Mouse (Mus musculus) kidney, postnatal 25 days (tissue): Measurements from ENCODE around the gene Sord.
A peak's percentile ranks its signal among the peaks of the same experiment; 100 is the strongest.

ENCODE experiments used
- DNase-seq, 2 experiments: peaks; one replicate each; pipeline ENCODE4 v3.0.0; 2021; ENCODE audit warnings: mixed read lengths in 2 of 2

Gene Sord

DNA sequence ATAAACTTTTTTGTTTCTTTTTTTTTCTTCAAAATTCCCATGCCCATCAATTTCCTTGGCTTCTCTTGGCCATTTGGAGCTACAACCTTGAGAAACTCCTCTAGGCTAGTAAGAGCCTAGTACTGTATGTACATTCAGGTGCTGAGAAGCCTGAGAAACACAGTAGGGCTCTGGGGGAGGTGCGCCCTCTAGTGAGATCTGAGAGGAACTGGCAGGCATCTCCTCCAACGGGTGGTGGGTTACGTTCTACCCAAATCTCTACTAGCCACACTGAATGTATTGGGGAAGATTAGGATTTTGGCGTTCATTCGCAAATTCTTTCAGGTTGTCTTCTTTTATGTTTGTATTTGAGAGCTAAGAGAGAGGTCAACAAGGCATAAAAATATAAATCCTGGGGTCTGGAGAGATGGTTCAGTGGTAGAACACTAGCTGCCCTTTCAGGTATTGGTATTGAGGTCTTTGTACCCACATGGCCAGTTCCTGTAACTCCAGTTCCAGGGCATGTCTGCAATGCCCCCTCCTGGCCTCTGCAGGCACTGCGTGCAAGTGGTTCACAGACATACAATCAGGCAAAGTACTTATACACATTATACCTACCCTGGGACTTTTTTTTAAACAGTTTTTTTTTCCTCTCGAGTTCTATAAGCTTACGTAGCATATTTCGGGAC lies 68.2 kb downstream of the Sord start:
- DNase-seq = peak; percentile 74 to 77

DNA sequence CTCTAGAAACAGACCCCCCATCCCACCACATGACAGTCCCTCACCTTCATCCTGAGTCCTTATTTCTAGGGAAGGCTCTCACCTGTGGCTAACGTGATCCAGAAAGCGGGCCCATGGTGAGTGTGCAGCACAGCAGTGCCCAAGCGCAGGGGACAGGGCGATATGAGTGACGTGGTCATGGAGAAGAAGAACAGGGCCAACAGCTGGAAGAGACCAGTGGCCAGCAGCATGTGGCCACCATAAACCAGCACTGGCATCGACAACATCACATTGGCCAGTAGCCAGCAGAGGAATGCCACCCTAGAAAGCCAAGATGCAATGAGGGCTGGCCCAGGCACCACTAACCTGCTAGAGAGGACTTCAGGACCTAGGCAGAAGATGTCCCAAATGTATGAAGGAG lies 70.0 kb downstream of the Sord start:
- DNase-seq = no peak

DNA sequence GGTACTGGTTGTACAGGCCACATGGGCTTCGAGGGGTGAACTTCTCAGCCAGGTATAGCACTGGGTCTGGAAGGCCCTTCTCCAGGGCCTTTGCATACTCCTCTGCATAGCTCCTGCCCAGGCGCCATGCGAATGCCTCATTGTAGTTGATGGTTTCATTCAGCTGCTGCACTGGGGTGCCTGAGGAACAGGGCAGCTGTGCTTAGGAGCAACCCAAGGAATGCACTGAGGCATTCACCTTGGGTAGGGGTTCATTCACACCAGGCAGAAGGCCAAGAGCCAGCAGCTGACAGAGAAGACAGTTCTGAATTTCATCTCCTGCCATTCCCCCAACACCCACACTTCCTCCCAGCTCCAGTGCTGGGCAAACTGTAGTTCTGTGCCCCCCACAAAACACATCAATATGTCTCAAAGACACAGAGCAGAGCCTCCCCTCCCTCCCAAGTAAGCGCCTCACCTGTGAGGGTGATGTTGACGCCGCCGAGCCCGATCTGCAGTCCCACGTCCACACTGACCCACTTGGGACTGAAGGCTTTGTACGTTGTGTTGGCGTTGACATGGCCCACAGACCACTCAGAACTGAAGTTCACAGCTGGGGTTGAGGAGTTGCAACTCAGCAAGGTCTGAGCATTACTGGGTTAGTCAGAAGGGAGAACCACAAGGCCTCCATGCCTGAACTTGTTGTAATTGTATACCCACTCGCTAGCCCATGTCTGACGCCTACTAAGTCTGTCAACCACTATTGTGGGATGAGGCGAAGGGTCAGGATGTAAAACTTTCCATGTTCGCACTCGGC lies 70.7 kb downstream of the Sord start:
- no peak for DNase-seq

DNA sequence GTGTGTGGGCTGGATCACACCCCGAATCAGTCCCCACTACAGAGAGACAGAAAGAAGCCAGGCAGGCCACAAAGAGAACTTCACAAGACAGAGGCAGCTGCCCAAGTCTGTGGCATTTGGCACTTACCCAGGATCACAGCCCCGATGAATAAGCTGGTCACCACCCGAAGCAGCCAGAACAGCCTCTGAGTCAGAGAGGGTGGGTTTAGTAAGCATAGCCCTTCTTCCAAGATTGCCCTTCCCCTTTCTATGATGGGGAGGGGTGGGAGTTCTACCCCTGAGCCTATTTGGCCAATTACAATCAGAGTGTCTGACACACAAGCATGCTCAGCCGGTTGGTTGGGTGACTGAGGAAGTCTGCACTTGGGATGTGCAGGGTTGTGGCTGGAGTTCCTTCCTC lies 71.6 kb downstream of the Sord start:
- no peak for DNase-seq

DNA sequence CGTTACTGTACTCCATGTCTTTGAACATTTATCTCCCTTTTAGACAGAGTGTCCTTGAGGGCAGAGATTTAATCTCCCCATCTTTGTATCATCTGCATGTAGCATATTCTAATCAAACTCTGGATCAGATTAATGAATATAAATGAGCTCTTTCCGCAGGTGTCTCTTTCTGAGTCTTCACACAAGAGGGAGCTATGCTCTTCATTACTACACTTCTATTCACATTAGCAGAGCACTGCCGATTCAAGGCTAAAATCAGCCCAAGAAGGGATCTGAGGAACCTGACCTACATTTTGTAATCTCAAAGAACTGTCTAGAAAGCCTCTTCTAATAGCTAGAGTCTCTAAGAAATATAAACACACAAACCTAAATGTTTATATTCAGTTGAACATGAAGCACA lies 75.1 kb downstream of the Sord start:
- DNase-seq = no peak

DNA sequence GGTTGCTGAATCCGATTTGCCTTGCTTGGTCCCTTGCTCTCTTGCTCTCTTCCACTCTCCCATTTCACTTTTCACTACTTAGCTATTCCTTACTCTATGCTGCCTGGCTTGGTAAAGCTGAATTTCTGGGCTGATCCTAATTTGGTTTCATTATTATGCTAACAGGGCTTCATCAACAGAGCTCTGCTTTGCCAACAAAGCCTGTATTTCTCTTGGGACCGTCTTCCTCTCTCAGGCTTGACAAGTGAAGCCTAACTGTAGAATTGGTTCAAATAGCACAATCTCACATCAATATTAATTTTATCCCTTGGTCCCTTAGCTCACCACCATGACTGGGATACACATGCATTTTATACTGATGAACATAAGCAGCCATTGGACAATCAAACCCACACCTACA lies 77.0 kb downstream of the Sord start:
- no peak for DNase-seq

DNA sequence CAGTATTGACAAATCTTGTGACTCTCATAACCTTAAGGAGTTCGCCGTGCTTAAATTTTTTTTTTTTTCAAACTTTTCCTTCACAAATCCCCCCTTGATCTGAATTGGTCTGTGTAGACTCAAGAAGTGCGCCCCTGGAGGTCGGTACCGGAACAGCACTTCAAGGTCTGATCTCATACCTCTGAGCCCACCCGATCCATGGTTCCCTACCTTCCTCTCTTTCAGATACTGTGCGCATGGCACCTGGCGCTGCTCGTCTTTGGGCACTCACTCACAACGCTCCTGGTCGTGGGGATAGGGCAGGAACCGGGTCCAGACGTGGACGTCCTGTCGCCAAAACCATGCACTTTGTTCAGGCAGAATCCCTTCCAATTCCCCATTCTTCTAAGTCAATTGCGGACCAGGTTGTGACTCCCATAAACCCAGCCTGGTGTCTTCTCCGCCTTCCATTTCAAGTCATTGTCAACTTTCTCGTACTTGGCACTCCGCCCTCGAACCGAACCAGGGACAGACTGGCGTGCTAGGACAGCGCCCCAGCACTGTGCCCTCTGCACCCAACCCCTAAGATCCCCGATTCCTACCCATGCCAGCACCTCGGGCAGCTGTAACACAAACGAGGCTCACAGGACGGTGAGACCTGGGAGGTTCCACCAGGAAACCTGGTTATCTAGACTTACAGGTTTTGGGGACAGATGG lies 78.3 kb downstream of the Sord start:
- peak; percentile 62 to 82 for DNase-seq

DNA sequence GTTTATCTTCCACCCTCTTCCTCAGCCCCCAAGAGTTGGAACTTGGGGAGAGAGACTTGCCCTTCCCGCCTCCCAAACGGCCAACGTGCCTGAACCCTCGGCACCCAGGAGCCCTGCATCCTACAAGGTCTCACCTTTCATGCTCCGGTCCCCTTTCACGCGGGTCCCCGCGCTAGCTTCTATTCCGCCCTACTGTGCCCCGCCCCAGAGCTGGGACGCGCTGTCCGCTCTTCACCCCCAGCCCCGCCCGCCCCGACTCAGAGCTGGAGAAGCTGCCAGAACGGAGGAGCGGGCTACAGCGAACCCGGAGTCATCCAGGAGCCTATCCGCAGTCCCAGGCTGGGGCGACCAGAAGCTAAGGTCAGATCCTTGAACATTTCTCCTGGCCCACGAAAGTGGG lies 79.0 kb downstream of the Sord start, which contains the start of gene Duoxa1:
TSS of gene Duoxa1 (minus strand) at position 195 of the 400 bp plus-strand sequence.
- DNase-seq = no peak
